Mouse (Mus musculus) common myeloid progenitor, adult 5-6 weeks (primary cell): Measurements from ENCODE around the gene Ddx42. TPM values are rescaled to one million over a fixed set of nuclear protein-coding genes. Genes with fewer than 3 reads are reported as not detected.

Experiments used
- ATAC-seq: replicated peaks from 2 replicates; pipeline ENCODE4 v1.8.0; 2016; ENCODE audit warnings: low read depth, mild to moderate bottlenecking, moderate TSS enrichment, inconsistent platforms; ENCODE audit not compliant: poor library complexity, severe bottlenecking
- total RNA-seq: library from RNA; stranded (forward); fragments of 200-1000, 187-1606 nt; gene quantifications from 2 replicates; pipeline ENCODE4 v1.2.3, GENCODE M21; 2017

The Ddx42 gene
- total RNA-seq, 1 experiment from 2014 or later: 103 TPM

DNA sequence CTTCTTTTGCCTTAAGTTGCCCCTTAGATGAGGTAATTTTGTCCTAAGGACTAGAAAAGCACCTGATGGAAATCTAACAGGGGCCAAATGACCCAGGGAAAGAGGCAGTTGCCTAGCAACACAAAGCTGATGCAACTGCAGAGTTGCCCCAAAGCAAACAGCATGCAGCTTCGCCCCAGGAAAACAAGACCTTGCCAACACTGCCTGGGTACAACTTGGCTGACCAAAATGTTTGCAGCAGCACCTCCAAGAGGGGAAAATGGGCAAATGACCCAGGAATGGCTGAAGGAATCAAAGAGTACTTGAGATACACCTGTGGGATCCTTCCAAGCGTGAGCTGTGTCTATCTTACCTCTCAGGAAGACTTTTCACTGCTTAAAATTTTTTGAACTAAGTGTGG is 75.1 kb downstream of the Ddx42 start:
- no peak for ATAC-seq

Other genes with a start within 250 kb of the Ddx42 start
- 0.19 and 0.27 TPM in 2 replicates for gene Ace, start 249.0 kb upstream of the Ddx42 start, total RNA-seq
- not detected in 2 replicates for gene Ace3, start 222.3 kb upstream of the Ddx42 start, total RNA-seq
- not detected in 2 replicates for gene Kcnh6, start 208.8 kb upstream of the Ddx42 start, total RNA-seq
- gene Dcaf7, start 180.1 kb upstream of the Ddx42 start, total RNA-seq: 56.2 and 68.3 TPM in 2 replicates
- 14.5 and 21.1 TPM in 2 replicates for gene Taco1, start 150.9 kb upstream of the Ddx42 start, total RNA-seq
- 14.7 and 28.0 TPM in 2 replicates for gene Map3k3, start 132.3 kb upstream of the Ddx42 start, total RNA-seq
- not detected in 2 replicates for gene Gm10840, start 56.1 kb upstream of the Ddx42 start, total RNA-seq
- gene Limd2, start 56.1 kb upstream of the Ddx42 start, total RNA-seq: 22.7 and 26.6 TPM in 2 replicates
- 22.1 and 25.4 TPM in 2 replicates for gene Strada, start 14.8 kb upstream of the Ddx42 start, total RNA-seq
- gene Ccdc47, start 582 bp upstream of the Ddx42 start, total RNA-seq: 170 and 212 TPM in 2 replicates
- 172 and 203 TPM in 2 replicates for gene Ftsj3, start 39.2 kb downstream of the Ddx42 start, total RNA-seq
- gene Psmc5, start 39.2 kb downstream of the Ddx42 start, total RNA-seq: 102 and 109 TPM in 2 replicates
- gene Smarcd2, start 56.0 kb downstream of the Ddx42 start, total RNA-seq: 211 and 253 TPM in 2 replicates
- gene Tcam1, start 59.7 kb downstream of the Ddx42 start, total RNA-seq: 3.1 and 3.3 TPM in 2 replicates
- not detected in 2 replicates for gene Gh, start 84.9 kb downstream of the Ddx42 start, total RNA-seq
- gene Cd79b, start 97.8 kb downstream of the Ddx42 start, total RNA-seq: 16.6 and 19.8 TPM in 2 replicates
- 0.05 TPM in 1 of 2 replicates, not detected in the other for gene Scn4a, start 136.4 kb downstream of the Ddx42 start, total RNA-seq
- not detected in 2 replicates for gene Prr29, start 148.5 kb downstream of the Ddx42 start, total RNA-seq
- 54.6 and 70.8 TPM in 2 replicates for gene Icam2, start 171.1 kb downstream of the Ddx42 start, total RNA-seq